Mouse (Mus musculus) cortical plate, adult 2 months (tissue): ENCODE results near the gene N4bp2l1. TPM values are rescaled to one million over a fixed set of nuclear protein-coding genes. Genes with fewer than 3 reads are reported as not detected.
"Not testable (repeated sequence)": the region's sequence is repeated elsewhere in the genome, so short reads cannot be mapped to it uniquely, and the experiment has no call there.

Experiments
- H3K27ac ChIP-seq: fragments of 200-500 bp; 2 replicates; pipeline ENCODE4 v1.5.1; 2012; ENCODE audit warnings: low read length, control low read depth, inconsistent platforms; ENCODE audit not compliant: insufficient read depth
- H3K4me1 ChIP-seq: fragments of 200-500 bp; 2 replicates; pipeline ENCODE4 v1.6.1; 2011; ENCODE audit warnings: low read length; ENCODE audit not compliant: control insufficient read depth, insufficient read depth
- H3K4me3 ChIP-seq: fragments of 200-500 bp; 2 replicates; pipeline ENCODE4 v1.5.1; 2011; ENCODE audit warnings: mild to moderate bottlenecking, low read length, control low read depth; ENCODE audit not compliant: insufficient read depth
- CTCF ChIP-seq: fragments of 200-500 bp; IDR thresholded peaks from 2 replicates; pipeline ENCODE4 v1.5.1; 2011; ENCODE audit warnings: mild to moderate bottlenecking, control low read depth, low read length; ENCODE audit not compliant: insufficient read depth; ENCODE audit errors: extremely low read depth
- POLR2A ChIP-seq: fragments of 200-500 bp; IDR thresholded peaks from 2 replicates; pipeline ENCODE4 v1.6.1; 2011; ENCODE audit warnings: mild to moderate bottlenecking, low read length, control low read depth; ENCODE audit not compliant: insufficient read depth; ENCODE audit errors: extremely low read depth
- polyA plus RNA-seq: library from polyadenylated mRNA; depleted of rRNA; stranded (reverse); fragments of >200 nt; gene quantifications from 2 replicates; pipeline ENCODE4 v1.2.3, GENCODE M21; 2012; rRNA removed

N4bp2l1 gene
- polyA plus RNA-seq, result 57.1 and 62.5 TPM in 2 replicates

DNA sequence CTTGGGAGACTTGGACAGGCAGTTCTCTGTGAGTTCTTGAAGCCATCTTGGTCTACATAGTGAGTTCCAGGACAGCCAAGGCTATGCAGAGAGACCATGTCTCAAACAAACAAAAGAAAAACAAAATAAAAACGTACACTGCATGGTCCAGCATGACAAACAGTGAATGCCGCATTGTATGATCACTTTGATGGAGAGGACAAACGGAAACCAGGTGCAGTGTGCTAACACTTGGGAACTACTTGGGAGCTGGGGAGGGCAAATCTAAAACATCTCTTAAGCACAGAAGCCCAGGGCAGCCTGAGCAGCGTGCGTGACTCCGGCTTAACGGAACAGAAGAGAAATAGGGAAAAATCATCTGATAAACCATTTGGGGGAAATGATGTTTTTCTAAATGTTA lies at the start of gene N4bp2l1:
N4bp2l1 (minus strand) TSS at position 101 of the 400 bp plus-strand sequence.
- H3K4me3 ChIP-seq, result no peak within 1 kb of the TSS
- TF ChIP-seq POLR2A, result no peak
- no peak for TF ChIP-seq CTCF
- peaks cover 2% of the 10 kb centered on the region for H3K4me1 ChIP-seq
- H3K27ac ChIP-seq, result no peak within 1 kb of the TSS

DNA sequence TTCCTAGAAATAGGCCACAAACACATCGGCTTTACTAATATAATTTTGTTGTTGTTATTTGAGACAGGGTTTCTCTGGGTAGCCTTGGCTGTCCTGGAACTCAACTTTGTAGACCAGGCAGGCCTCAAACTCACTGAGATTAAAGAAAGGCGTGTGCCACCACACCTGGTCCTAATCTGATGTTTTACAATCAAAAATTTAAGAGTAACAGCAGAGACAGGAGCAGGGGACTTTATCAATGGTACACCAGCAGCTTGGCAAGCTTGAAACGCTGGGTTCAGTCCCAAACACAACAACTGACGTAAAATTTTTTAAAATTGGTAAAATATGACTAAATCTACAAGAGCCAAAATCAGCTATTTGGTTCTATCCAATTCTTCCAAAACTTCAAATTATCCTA lies 47.9 kb upstream of the N4bp2l1 start:
- no peak overlapping the region for H3K4me3 ChIP-seq
- TF ChIP-seq POLR2A, result no peak

DNA sequence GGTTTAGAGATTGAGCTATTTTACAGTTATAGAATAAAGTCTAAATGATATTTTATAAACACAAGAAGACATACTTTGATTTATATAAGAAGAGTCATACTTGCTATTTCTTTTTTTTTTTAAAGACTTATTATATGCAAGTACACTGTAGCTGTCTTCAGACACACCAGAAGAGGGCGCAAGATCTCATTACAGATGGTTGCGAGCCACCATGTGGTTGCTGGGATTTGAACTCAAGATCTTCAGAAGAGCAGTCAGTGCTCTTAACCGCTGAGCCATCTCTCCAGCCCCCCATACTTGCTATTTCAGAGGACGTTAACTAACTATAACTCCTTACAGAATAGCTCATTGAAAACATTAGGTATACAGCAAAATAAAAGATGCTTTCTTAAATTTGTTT lies 46.4 kb upstream of the N4bp2l1 start:
- not testable (repeated sequence) for H3K4me1 ChIP-seq, H3K4me3 ChIP-seq, H3K27ac ChIP-seq

More for the DNA sequence above, 47.9 kb upstream of the N4bp2l1 start:
- Histone ChIP-seq H3K27ac (no peak overlapping the region), H3K4me1 (no peaks in the 10 kb centered on the region)

DNA sequence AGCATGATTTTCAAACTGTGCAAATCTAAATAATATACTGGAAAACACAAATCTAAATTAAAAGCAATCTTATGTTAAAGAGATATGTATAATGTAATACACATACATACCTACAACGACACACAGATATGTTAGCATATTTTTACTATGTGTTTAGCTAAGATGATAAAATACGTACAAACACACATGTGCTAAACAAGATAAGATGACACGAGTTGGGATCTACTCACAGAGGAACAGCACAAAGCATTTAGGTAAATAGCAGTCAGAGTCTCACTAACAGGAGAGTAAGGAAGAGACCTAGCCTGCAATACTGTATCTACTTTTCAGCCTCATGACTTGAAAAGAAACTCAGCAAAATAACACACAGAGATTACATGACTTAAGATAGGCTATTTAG lies 44.5 kb upstream of the N4bp2l1 start:
- Histone ChIP-seq H3K4me3 (no peak overlapping the region), H3K4me1 (no peaks in the 10 kb centered on the region), H3K27ac (no peak overlapping the region)
- TF ChIP-seq CTCF (no peak), POLR2A (no peak)

DNA sequence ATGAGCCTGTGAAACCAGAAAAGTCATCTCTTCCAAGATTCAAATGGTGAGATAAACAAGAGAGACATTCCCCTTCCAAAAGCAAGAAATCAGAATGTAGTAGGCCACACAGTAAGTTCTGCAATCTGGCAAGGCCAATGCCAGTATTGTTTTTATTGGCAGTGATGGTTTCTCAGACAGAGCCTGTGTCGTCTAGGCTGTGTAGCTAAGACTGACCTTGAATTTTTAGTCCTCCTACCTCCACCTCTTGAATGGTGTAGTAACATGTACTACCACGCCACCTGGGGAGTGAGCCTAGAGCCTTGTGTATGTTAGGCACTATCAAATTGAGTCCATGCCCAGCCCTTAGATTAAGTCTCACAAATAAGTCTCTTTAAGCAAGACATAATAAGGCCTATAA lies 32.7 kb upstream of the N4bp2l1 start:
- Histone ChIP-seq H3K4me1 (no peaks in the 10 kb centered on the region), H3K27ac (no peak overlapping the region), H3K4me3 (no peak overlapping the region)
- TF ChIP-seq CTCF (no peak), POLR2A (no peak)

DNA sequence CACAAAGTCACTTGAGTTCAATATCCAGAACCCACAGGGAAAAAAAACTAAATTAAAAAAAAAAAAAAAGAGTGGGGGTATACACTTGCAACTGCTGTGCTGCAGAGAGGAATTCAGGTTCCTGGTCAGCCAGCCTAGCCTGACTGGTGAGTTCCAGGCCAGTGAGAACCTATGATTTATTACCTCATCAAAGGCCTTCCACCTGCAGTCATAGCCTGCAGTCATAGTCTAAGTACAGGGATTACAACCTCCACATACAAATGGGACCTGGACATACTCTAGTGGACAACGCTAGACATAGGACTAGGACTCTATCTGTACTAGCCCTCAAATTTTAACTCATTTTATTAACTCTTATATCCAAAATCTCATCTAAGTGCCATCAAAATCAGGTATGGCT lies 32.3 kb upstream of the N4bp2l1 start:
- Histone ChIP-seq H3K4me1 (no peaks in the 10 kb centered on the region), H3K4me3 (no peak overlapping the region), H3K27ac (no peak overlapping the region)
- TF ChIP-seq POLR2A (no peak), CTCF (no peak)

DNA sequence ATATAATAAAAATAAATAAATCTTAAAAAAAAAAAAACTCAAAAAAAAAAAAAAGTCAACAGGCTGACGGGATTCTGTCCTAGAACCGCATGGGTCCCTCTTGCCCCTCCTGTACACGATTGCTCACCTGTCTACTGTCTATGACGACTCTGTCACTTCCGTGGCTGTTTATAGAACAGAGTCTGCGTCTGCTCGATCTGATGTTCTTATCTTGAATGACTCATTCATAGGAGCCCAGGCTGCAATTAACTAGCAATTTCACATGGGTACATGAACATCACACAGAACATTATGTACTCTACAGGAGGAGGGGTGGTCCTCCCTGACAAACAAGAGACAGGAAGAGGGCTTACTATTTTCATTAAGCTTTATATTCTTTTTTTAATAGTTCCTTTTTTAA lies 28.5 kb upstream of the N4bp2l1 start:
- TF ChIP-seq POLR2A, result no peak
- TF ChIP-seq CTCF, result no peak
- no peaks in the 10 kb centered on the region for H3K4me1 ChIP-seq
- no peak overlapping the region for H3K4me3 ChIP-seq
- no peak overlapping the region for H3K27ac ChIP-seq

DNA sequence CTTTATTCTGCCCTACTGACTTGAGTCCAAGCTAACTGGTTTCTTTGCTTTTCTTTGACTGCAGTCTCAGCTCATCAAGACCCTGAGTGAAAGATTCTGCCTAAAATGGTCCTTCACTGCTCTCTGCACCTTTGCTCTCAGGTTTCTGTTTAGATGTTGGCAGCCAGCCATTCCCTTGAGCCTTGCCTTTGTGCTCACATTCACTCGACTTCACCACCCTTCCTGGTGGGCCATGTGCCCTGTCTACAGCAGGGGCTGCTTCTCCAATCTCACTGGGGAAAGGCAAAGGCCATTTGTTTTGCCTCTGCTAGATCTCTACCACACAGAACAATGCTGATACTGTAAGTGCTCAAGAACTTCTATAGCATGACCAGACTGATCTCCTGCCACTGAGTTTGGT lies 25.8 kb upstream of the N4bp2l1 start:
- no peak overlapping the region for H3K4me3 ChIP-seq
- H3K27ac ChIP-seq, result no peak overlapping the region
- TF ChIP-seq CTCF, result no peak
- no peak for TF ChIP-seq POLR2A
- no peaks in the 10 kb centered on the region for H3K4me1 ChIP-seq

DNA sequence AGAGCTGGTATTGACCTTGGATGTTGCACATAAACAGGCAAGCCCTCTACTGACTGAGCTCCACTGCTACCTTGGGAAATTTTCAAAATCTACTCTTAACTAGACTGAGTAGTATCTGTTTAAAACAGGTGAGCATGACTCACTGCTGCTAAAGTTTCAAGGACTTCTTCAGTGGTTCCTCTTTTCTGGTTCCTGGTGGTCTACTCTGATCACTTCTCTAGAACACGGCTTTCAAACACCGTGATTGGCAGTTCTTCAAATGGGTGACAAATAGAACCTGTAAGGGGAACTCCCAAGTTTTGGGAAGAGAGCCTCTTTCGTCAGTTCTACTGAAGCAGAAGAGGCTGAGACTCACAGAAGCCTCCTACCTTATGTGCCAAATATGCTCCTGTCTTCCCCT lies 24.6 kb upstream of the N4bp2l1 start:
- TF ChIP-seq CTCF (no peak), POLR2A (no peak)
- H3K4me3 ChIP-seq, result no peak overlapping the region
- no peak overlapping the region for H3K27ac ChIP-seq
- no peaks in the 10 kb centered on the region for H3K4me1 ChIP-seq

DNA sequence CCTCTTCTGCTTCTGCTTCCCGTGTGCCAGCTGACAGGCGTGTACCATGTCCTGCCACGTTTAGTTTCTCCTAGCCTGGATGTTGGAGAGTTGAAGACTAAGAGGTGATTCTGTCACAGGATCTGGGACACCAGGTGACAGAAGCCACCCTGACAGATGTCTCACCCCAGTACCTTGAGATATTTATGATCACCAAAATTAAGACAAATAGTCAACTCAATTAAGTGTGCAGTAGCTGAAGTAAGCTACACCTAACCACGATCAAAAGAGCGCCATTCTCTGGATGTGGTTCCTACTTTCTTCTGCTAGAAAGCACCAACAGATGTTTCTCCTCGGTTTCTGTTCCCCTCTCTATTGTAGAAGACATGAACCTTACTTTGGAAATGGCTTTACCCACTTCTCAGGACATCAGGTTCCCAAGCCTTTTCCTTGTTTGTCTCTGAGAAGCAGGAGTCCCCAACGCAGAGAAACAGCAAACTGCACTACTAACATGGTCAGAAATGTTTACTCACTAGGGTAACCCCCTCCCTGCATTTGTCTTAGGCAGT lies 23.7 kb upstream of the N4bp2l1 start:
- TF ChIP-seq POLR2A (no peak), CTCF (no peak)
- no peak overlapping the region for H3K4me3 ChIP-seq
- H3K4me1 ChIP-seq, result no peaks in the 10 kb centered on the region
- no peak overlapping the region for H3K27ac ChIP-seq
